Mouse (Mus musculus) 416B (cell line): ENCODE results near the gene Perp.
A peak's percentile ranks its signal among the peaks of the same experiment; 100 is the strongest.

ENCODE experiments used
- DNase-seq: peaks from one replicate; pipeline ENCODE4 v3.0.0; 2011; ENCODE audit warnings: low read depth

Gene Perp

GRCm38 (mm10) chr10:18863332-18863731, 18.5 kb downstream of the Perp start:
- DNase-seq, result no peak

DNA sequence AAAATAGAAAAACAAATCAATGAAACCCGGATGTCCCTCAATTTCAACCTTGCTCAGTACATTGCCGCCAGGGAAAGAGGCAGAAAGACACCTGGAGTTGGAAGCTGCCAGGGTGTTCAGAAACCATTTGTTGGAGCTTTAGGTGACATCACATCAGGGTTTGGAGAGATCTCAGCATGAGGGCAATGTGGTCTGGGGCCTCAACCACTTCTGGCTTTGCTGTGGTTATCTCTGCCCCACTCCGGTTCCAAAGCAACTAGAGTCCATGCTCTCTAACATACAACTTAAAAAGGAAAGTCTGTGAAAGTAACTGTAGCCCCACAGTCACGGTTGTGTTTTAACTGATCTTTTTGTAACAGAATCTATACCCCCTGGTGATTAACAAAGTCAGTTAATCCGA, 19.9 kb downstream of the Perp start:
- peak; percentile 83 for DNase-seq

DNA sequence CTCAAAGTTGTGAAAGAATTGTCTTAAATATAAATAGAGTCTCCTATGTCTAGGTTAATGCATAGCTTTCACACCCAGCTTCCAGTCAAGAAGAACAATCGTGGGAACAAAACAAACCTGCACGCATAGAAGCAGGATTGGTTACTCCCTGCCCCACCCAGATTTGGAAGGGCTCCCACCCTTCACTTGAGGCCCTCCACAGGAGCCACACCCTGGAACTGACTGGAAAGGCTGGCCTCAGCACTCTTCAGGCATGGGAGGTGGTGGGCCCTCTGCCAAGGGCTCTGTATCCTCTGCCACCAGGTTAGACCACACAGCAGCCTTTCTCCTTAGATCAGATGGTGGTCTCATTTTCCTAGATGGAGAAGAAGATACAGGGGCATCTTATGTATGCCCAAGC, 26.2 kb downstream of the Perp start:
- no peak for DNase-seq

DNA sequence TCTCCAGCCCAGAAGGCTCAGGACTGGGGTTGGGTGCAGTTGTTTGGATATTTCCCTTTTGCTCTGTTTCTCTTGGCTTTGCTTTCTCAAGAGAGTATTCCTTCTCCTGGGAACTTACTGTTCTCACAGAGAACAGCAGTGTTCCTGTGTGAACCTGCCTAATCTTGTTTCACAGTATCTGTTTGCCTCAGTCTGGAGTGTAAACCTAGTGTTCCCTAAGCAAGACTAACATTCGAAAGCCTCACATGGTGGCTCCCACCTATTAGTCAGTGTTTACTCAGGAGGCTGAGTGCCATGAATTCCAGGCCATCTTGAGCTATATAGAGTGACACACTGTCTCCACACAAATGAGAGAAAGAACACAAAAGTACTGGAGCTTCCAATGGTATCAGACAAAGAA, 31.4 kb downstream of the Perp start:
- DNase-seq, result no peak

GRCm38 (mm10) chr10:18878111-18878510, 33.3 kb downstream of the Perp start:
- DNase-seq, result no peak

DNA sequence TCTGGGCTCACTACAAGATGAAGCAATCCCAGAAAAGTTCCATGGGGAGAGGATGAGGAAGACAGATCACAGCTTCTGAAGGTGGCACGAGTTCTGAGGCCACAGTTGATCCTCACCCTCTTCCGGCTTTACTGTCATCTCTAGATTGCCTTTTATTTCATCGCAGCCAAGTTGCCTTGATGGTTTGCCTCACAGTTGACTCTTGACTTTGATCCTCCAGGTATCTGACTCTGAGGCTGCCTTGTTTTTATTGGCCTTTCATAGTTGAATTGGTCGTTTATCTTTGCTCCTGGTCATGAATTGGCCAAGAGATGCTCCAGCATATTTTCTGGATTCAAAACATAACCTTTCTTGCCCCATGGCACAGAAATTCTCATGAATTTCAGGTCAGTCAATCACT, 34.3 kb downstream of the Perp start:
- DNase-seq, result no peak

- DNase-seq, result no peak
These were observed 34.9 kb downstream of the Perp start for GRCm38 (mm10) chr10:18879690-18880089.

- DNase-seq, result no peak
These were observed 37.4 kb downstream of the Perp start for GRCm38 (mm10) chr10:18882190-18882589.

- DNase-seq, result peak; percentile 91
These were observed 42.3 kb downstream of the Perp start for GRCm38 (mm10) chr10:18886918-18887625.

DNA sequence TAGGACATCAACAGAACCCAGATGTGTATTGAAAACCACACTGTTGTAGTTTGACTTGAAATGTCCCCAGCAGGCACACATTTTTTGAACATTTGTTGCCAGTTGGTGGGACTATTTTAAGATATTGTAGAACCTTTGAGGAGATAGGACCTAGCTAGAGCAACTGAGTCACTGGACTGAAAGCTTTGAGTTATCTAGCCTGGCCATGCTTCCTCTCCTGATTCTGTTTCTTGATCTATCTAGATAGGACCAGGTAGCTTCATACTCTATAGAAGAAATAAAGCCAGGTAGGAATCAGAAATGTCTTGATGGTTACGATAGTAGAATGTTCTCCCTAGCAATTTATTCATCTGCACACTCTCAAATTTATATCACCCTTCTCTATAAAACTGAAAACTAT, 43.9 kb downstream of the Perp start:
- DNase-seq, result no peak

- peak; percentile 95 for DNase-seq
These were observed 44.4 kb downstream of the Perp start for GRCm38 (mm10) chr10:18889255-18889654.

DNA sequence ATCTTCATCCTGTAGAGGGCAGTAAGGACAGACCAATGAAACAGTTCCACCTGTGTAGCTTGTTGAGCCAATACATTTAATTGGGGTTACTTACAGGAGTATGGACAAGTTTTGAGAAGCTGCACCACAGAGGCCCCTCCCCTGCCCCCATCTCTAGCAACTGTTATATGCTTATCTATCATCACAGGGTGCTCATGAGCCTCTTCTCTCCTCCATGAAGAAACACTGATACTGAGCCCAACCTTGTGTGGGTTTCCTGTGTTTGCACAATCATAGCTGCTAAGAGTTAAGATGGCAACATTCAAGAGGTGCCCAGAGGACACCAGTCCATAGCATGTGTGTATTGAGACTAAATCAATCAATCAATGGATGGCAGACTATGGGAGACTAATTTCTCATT, 46.3 kb downstream of the Perp start:
- DNase-seq, result peak; percentile 98

DNA sequence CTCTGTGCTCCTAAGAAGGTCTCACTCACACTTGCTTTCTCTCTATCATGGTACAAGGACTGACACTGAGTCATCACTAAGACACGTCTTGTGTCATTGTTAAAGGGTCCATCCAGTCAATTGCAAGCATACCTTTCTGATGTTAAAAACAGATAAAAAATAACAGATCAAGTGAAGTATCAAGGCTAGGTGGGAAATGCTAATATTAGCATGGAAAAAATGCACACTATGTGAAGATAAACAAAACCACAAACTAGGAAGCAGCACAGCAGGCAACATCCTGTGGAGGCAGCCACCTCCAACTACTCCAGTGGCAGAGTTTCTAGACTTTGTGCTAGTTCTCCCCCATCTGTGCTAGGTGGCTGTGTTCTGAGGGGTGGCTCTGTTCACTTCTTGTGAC, 47.3 kb downstream of the Perp start:
- DNase-seq, result peak; percentile 88

DNA sequence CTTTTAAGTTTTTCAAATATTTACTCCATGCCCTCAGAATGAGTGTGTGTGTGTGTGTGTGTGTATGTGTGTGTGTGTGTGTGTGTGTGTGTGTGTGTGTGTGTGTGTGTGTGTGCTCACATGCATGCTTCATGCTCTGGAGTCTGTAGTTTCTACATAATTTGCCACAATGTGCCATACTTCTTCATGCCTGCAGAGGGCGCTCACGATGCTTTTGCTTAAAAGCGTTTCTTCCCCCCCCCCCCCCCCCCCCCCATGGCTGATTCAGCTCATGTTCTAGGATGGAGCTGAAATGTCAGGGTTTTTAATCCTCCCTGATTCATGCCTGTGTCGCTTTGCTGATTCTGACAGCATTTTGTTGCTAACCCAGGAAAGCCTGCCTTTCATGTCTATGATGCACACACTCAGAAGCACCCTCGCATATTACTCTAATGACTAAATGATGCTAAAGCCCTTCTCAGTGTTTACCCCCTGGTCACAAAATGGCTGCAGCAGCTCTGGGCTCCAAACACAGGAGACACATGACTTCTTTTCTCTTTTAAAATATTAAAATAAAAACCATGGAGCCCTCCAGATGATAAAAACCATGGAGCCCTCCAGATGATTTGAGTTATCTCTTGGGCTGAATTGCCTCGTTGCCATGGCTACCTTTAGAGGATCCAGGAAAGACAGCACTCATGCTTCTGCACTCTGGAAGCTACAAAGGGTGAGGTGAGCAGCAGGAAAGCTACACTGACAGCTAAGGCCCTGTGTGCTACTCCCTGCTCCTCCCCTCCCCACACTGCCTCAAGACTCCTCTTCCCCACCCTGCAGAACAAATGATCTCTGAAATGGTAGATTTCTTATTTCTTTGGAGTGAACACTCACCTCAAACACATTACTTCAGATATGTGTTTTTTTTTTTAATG, 49.7 kb downstream of the Perp start:
- peak; percentile 58 for DNase-seq

- DNase-seq, result peak; percentile 75
These were observed 59.3 kb downstream of the Perp start for GRCm38 (mm10) chr10:18904108-18904507.
